Mouse (Mus musculus): ENCODE data around the gene Olfr613. TPM values are rescaled to one million over a fixed set of nuclear protein-coding genes. Genes with fewer than 3 reads are reported as not detected.
"Not testable (repeated sequence)": the region's sequence is repeated elsewhere in the genome, so short reads cannot be mapped to it uniquely, and the experiment has no call there.

The Olfr613 gene
- polyA plus RNA-seq (2012; fragmentation: generic; extraction: Trizol) = not detected
- long read RNA-seq, experiment 1 = 0 reads
- long read RNA-seq, experiment 2 = 0 reads

DNA sequence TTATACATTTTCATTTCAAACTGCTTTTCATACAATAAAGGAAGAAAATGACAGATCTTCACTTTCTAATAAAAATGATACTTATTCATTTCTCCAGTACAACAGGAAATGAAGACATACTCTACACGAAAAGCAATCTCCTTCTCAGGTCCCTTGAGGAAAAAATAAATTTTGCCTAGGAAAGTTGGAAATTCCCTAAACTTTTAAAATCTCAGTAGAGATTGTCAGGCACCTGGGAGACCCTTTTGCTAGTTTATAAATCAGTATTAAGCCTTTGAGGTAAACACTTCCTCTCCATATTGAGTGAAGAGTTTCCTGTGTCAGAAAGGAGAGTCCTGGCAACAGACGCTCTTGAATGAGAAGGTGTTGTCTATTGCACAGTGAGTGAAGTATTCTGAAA lies at the start of gene Olfr613:
Olfr613 (plus strand) TSS at position 301 of the 400 bp plus-strand sequence.
- H3K36me3 ChIP-seq (ENCODE audit: control insufficient read depth, insufficient read depth) = no peaks in the 10 kb centered on the region
- no peak within 1 kb of the TSS for H3K4me3 ChIP-seq (ENCODE audit: insufficient read depth, poor library complexity, severe bottlenecking)
- H3K79me3 ChIP-seq (ENCODE audit: low read depth) = no peaks in the 10 kb centered on the region
- no peaks in the 10 kb centered on the region for H3K79me2 ChIP-seq (ENCODE audit: control insufficient read depth, insufficient read depth)
- TF ChIP-seq MAX (IDR thresholded peaks at IDR 0.05) (no peak), FOSL1 (IDR thresholded peaks at IDR 0.05; ENCODE audit: insufficient read depth, low read length, poor library complexity, severe bottlenecking) (no peak), MYOG (IDR thresholded peaks at IDR 0.05; ENCODE audit: control insufficient read depth, extremely low read depth, insufficient read length) (no peak), CEBPB (IDR thresholded peaks at IDR 0.05; ENCODE audit: low read depth) (no peak), CTCF (IDR thresholded peaks at IDR 0.05; ENCODE audit: control insufficient read depth, insufficient read depth, insufficient read length) (no peak), USF1 (IDR thresholded peaks at IDR 0.05; ENCODE audit: low read depth) (no peak), MYOD1 (IDR thresholded peaks at IDR 0.05; ENCODE audit: control insufficient read depth, insufficient read length, low read depth) (no peak)
- no peaks in the 10 kb centered on the region for H3K27me3 ChIP-seq (ENCODE audit: control insufficient read depth, insufficient read depth, insufficient read length)
- H3ac ChIP-seq (ENCODE audit: control insufficient read depth, insufficient read length, low read depth) = no peak within 1 kb of the TSS

DNA sequence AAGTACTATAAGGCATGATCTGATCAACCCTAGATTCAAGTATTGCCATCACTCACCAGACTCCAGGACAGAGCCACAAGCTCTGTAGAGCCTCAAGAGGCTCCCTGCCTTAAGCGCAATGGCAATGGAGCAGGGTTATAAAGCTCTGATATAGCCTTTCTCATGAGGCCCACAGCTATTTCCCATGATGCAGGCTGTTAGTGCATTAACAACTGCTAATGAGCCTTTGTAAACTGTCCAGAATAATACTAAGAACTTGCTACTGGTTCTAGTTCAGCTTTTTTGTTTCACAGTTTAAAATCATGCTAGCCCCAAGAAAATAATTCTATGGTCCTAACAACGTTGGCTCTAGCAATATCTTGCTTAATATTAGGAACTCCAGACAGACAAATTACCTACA lies 35.9 kb upstream of the Olfr613 start, which contains the start of gene Olfr610:
Olfr610 (minus strand) TSS at position 101 of the 400 bp plus-strand sequence.
- no peaks in the 10 kb centered on the region for H3K27me3 ChIP-seq (ENCODE audit: control insufficient read depth, insufficient read depth, insufficient read length)
- H3K36me3 ChIP-seq (ENCODE audit: control insufficient read depth, insufficient read depth) = no peaks in the 10 kb centered on the region
- no peak within 1 kb of the TSS for H3K4me3 ChIP-seq (ENCODE audit: insufficient read depth, poor library complexity, severe bottlenecking)
- no peaks in the 10 kb centered on the region for H3K79me3 ChIP-seq (ENCODE audit: low read depth)
- H3K79me2 ChIP-seq (ENCODE audit: control insufficient read depth, insufficient read depth) = no peaks in the 10 kb centered on the region
- no peak for TF ChIP-seq USF1 (IDR thresholded peaks at IDR 0.05; ENCODE audit: low read depth)
- no peak for TF ChIP-seq CTCF (IDR thresholded peaks at IDR 0.05; ENCODE audit: control insufficient read depth, insufficient read depth, insufficient read length)
- no peak for TF ChIP-seq MYOG (IDR thresholded peaks at IDR 0.05; ENCODE audit: control insufficient read depth, extremely low read depth, insufficient read length)
- no peak for TF ChIP-seq CEBPB (IDR thresholded peaks at IDR 0.05; ENCODE audit: low read depth)
- TF ChIP-seq MYOD1 (IDR thresholded peaks at IDR 0.05; ENCODE audit: control insufficient read depth, insufficient read length, low read depth) = no peak
- no peak for TF ChIP-seq MAX (IDR thresholded peaks at IDR 0.05)
- no peak for TF ChIP-seq FOSL1 (IDR thresholded peaks at IDR 0.05; ENCODE audit: insufficient read depth, low read length, poor library complexity, severe bottlenecking)
- no peak within 1 kb of the TSS for H3ac ChIP-seq (ENCODE audit: control insufficient read depth, insufficient read length, low read depth)

GRCm38 (mm10) chr7:103520746-103521145 lies 27.1 kb upstream of the Olfr613 start, which contains the start of gene Olfr611:
Gene Olfr611 (minus strand): TSS chr7:103520846.
- H3K79me3 ChIP-seq (ENCODE audit: low read depth); H3K36me3 ChIP-seq (ENCODE audit: control insufficient read depth, insufficient read depth); H3K4me3 ChIP-seq (ENCODE audit: insufficient read depth, poor library complexity, severe bottlenecking): not testable (repeated sequence)

GRCm38 (mm10) chr7:103542617-103543016 lies 5.3 kb upstream of the Olfr613 start, which contains the start of gene Olfr612:
Gene Olfr612 (minus strand): TSS chr7:103542717.
- not testable (repeated sequence) for H3ac ChIP-seq (ENCODE audit: control insufficient read depth, insufficient read length, low read depth); H3K36me3 ChIP-seq (ENCODE audit: control insufficient read depth, insufficient read depth); H3K4me3 ChIP-seq (ENCODE audit: insufficient read depth, poor library complexity, severe bottlenecking); H3K79me3 ChIP-seq (ENCODE audit: low read depth); H3K27me3 ChIP-seq (ENCODE audit: control insufficient read depth, insufficient read depth, insufficient read length); H3K79me2 ChIP-seq (ENCODE audit: control insufficient read depth, insufficient read depth)

More at GRCm38 (mm10) chr7:103520746-103521145, 27.1 kb upstream of the Olfr613 start, which contains the start of gene Olfr611:
- H3K79me2 ChIP-seq (ENCODE audit: control insufficient read depth, insufficient read depth); H3ac ChIP-seq (ENCODE audit: control insufficient read depth, insufficient read length, low read depth); H3K27me3 ChIP-seq (ENCODE audit: control insufficient read depth, insufficient read depth, insufficient read length): not testable (repeated sequence)

DNA sequence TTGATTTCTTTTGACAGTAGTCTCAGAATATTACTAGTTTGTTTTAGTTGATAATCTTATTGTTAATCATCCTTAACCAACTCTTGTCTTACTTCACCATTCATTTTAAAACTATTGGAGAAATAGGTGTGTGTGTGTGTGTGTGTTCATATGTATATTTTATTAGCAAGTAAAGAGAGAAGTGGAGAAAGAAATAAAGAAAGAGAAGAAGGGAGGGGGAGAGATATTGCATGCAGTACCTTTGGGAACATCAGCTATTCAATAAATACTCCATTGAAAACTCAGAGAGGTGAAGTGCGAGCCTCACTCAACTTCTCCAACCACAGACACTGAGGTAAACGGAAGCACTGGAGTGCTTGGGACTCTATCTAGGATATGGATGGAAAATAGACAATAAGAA lies 7.9 kb downstream of the Olfr613 start, which contains the start of gene Olfr615:
Olfr615 (plus strand) TSS at position 301 of the 400 bp plus-strand sequence.
- no peak within 1 kb of the TSS for H3ac ChIP-seq (ENCODE audit: control insufficient read depth, insufficient read length, low read depth)
- H3K79me3 ChIP-seq (ENCODE audit: low read depth) = no peaks in the 10 kb centered on the region
- TF ChIP-seq CEBPB (IDR thresholded peaks at IDR 0.05; ENCODE audit: low read depth) = no peak
- no peak for TF ChIP-seq USF1 (IDR thresholded peaks at IDR 0.05; ENCODE audit: low read depth)
- no peak for TF ChIP-seq MYOD1 (IDR thresholded peaks at IDR 0.05; ENCODE audit: control insufficient read depth, insufficient read length, low read depth)
- TF ChIP-seq MAX (IDR thresholded peaks at IDR 0.05) = no peak
- TF ChIP-seq CTCF (IDR thresholded peaks at IDR 0.05; ENCODE audit: control insufficient read depth, insufficient read depth, insufficient read length) = no peak
- TF ChIP-seq MYOG (IDR thresholded peaks at IDR 0.05; ENCODE audit: control insufficient read depth, extremely low read depth, insufficient read length) = no peak
- no peak for TF ChIP-seq FOSL1 (IDR thresholded peaks at IDR 0.05; ENCODE audit: insufficient read depth, low read length, poor library complexity, severe bottlenecking)
- no peaks in the 10 kb centered on the region for H3K27me3 ChIP-seq (ENCODE audit: control insufficient read depth, insufficient read depth, insufficient read length)
- H3K36me3 ChIP-seq (ENCODE audit: control insufficient read depth, insufficient read depth) = no peaks in the 10 kb centered on the region
- no peaks in the 10 kb centered on the region for H3K79me2 ChIP-seq (ENCODE audit: control insufficient read depth, insufficient read depth)
- no peak within 1 kb of the TSS for H3K4me3 ChIP-seq (ENCODE audit: insufficient read depth, poor library complexity, severe bottlenecking)

- Histone ChIP-seq H3K79me3 (ENCODE audit: low read depth) (no peaks in the 10 kb centered on the region), H3K4me3 (ENCODE audit: insufficient read depth, poor library complexity, severe bottlenecking) (no peak within 1 kb of the TSS), H3ac (ENCODE audit: control insufficient read depth, insufficient read length, low read depth) (no peak within 1 kb of the TSS), H3K27me3 (ENCODE audit: control insufficient read depth, insufficient read depth, insufficient read length) (no peaks in the 10 kb centered on the region), H3K36me3 (ENCODE audit: control insufficient read depth, insufficient read depth) (no peaks in the 10 kb centered on the region), H3K79me2 (ENCODE audit: control insufficient read depth, insufficient read depth) (no peaks in the 10 kb centered on the region)
- TF ChIP-seq MYOG (IDR thresholded peaks at IDR 0.05; ENCODE audit: control insufficient read depth, extremely low read depth, insufficient read length) (no peak), FOSL1 (IDR thresholded peaks at IDR 0.05; ENCODE audit: insufficient read depth, low read length, poor library complexity, severe bottlenecking) (no peak), MAX (IDR thresholded peaks at IDR 0.05) (no peak), CEBPB (IDR thresholded peaks at IDR 0.05; ENCODE audit: low read depth) (no peak), USF1 (IDR thresholded peaks at IDR 0.05; ENCODE audit: low read depth) (no peak), MYOD1 (IDR thresholded peaks at IDR 0.05; ENCODE audit: control insufficient read depth, insufficient read length, low read depth) (no peak)
These were observed 21.2 kb downstream of the Olfr613 start, which contains the start of gene Olfr616 for GRCm38 (mm10) chr7:103569043-103569442. Gene Olfr616 (minus strand): TSS chr7:103569143.

Data from C2C12 (cell line).